21 mouse cellular contexts compared by ENCODE assay signal in genomic region chr10:127437354-127438113, GRCm38 (mm10). TPM values are rescaled to one million over a fixed set of nuclear protein-coding genes. Genes with fewer than 3 reads are reported as not detected.
A peak's percentile ranks its signal among the peaks of the same experiment; 100 is the strongest.
DNase-seq lines count a peak whose midpoint lies in the region; ATAC-seq and TF ChIP-seq lines count a peak whose summit lies in the region.
"Had no signal": no experiment of that assay in that cellular context is flagged by ENCODE, and none has a peak within 500 bp of the region (broad histone marks: within the 10 kb centered on the region; RNA-seq: fewer than 3 reads in every experiment).

No protein-coding gene starts in this region.

- no peak overlapping the region for H3K27ac ChIP-seq in MEL (ENCODE audit: control insufficient read depth, low read depth, low read length)
- no peak overlapping the region for H3K27ac ChIP-seq in liver, embryonic 12.5 days
- H3K27ac ChIP-seq in liver, embryonic 16.5 days (ENCODE audit: low read length) = no peak overlapping the region
- no peak overlapping the region for H3K27ac ChIP-seq in midbrain, embryonic 13.5 days
- H3K27ac ChIP-seq: embryonic facial prominence, embryonic 12.5 days; heart, embryonic 10.5 days; hindbrain, embryonic 13.5 days had no signal

- H3K4me1 ChIP-seq in MEL (ENCODE audit: control insufficient read depth in 1 of 2, insufficient read depth in 2 of 2, low read length in 2 of 2) = peaks cover 12 to 14% of the 10 kb centered on the region in 2 experiments
- H3K4me1 ChIP-seq in liver, embryonic 12.5 days = peaks cover 37% of the 10 kb centered on the region
- peaks cover 3% of the 10 kb centered on the region for H3K4me1 ChIP-seq in liver, embryonic 16.5 days (ENCODE audit: control insufficient read depth, low read depth, low read length)
- H3K4me1 ChIP-seq in midbrain, embryonic 13.5 days (replicated peaks) = no peaks in the 10 kb centered on the region
- H3K4me1 ChIP-seq: embryonic facial prominence, embryonic 12.5 days had no signal

- no peak for TF ChIP-seq EP300 in MEL (IDR thresholded peaks at IDR 0.05; ENCODE audit: low read depth in 1 of 2, low read length in 2 of 2)

- DNase-seq in MEL (ENCODE audit: low read depth, low spot score) = peak; percentile 40
- DNase-seq in cerebellum, adult 9-11 months = no peak
- no peak for DNase-seq in heart, postnatal 4 days
- no peak for DNase-seq in spleen, postnatal 4 days (ENCODE audit: low spot score in 2 of 2)
- DNase-seq: adrenal gland, postnatal 25 days; B cell, adult 2 months; cerebellum, adult 2 months; cerebellum, postnatal 14 days; gastrocnemius, postnatal 10 days; heart, adult 18-20 months; heart, postnatal 10 days had no signal

- H3K79me2 ChIP-seq in MEL (ENCODE audit: control insufficient read depth, insufficient read depth, low read length, poor library complexity) = no peaks in the 10 kb centered on the region

- peak; percentile 80 for ATAC-seq in liver, embryonic 12.5 days
- ATAC-seq in liver, embryonic 16.5 days (ENCODE audit: low read depth) = peak; percentile 65
- no peak for ATAC-seq in midbrain, embryonic 13.5 days
- ATAC-seq: activated CD4-positive, CD25-positive, alpha-beta regulatory T cell, adult 4 months; CD4-positive, CD25-positive, alpha-beta regulatory T cell, adult 4 months; forebrain, embryonic 16.5 days; Patski had no signal

- 43% methylated on average over 5 of the region's 5 CpGs for WGBS in liver, embryonic 12.5 days (ENCODE audit: insufficient replicate concordance)
- WGBS in liver, embryonic 16.5 days (ENCODE audit: insufficient replicate concordance) = 34% methylated on average over 4 of the region's 5 CpGs
- 95% methylated on average over 5 of the region's 5 CpGs for WGBS in midbrain, embryonic 13.5 days

- no peak for TF ChIP-seq POLR2A in MEL (IDR thresholded peaks at IDR 0.05; ENCODE audit: control insufficient read depth in 1 of 2, insufficient read depth in 1 of 2, low read depth in 1 of 2, low read length in 2 of 2, poor library complexity in 1 of 2)

- no peaks in the 10 kb centered on the region for H3K9me3 ChIP-seq in MEL (replicated peaks; ENCODE audit: insufficient read depth, low read length)
- no peaks in the 10 kb centered on the region for H3K9me3 ChIP-seq in liver, embryonic 12.5 days (replicated peaks)
- no peaks in the 10 kb centered on the region for H3K9me3 ChIP-seq in liver, embryonic 16.5 days (replicated peaks; ENCODE audit: control insufficient read depth, low read length)
- no peaks in the 10 kb centered on the region for H3K9me3 ChIP-seq in midbrain, embryonic 13.5 days
- H3K9me3 ChIP-seq: embryonic facial prominence, embryonic 12.5 days; heart, embryonic 10.5 days; hindbrain, embryonic 13.5 days had no signal

- H3K4me2 ChIP-seq in liver, embryonic 12.5 days = no peak overlapping the region
- no peak overlapping the region for H3K4me2 ChIP-seq in liver, embryonic 16.5 days (ENCODE audit: low read depth, low read length)
- H3K4me2 ChIP-seq in midbrain, embryonic 13.5 days (replicated peaks) = no peak overlapping the region
- H3K4me2 ChIP-seq: embryonic facial prominence, embryonic 12.5 days; hindbrain, embryonic 13.5 days had no signal

- TF ChIP-seq RAD21 in MEL (IDR thresholded peaks at IDR 0.05; ENCODE audit: low read depth, low read length) = no peak

- no peak overlapping the region for H3K9ac ChIP-seq in MEL (ENCODE audit: control insufficient read depth, low read depth, low read length, poor library complexity, severe bottlenecking)
- no peak overlapping the region for H3K9ac ChIP-seq in liver, embryonic 12.5 days
- no peak overlapping the region for H3K9ac ChIP-seq in liver, embryonic 16.5 days (ENCODE audit: low read depth, low read length)
- no peak overlapping the region for H3K9ac ChIP-seq in midbrain, embryonic 13.5 days (replicated peaks)
- H3K9ac ChIP-seq: embryonic facial prominence, embryonic 12.5 days; hindbrain, embryonic 13.5 days had no signal

- H3K36me3 ChIP-seq in MEL (ENCODE audit: control insufficient read depth in 1 of 2, insufficient read depth in 2 of 2, low read length in 2 of 2) = peaks cover 5 to 15% of the 10 kb centered on the region in 2 experiments
- H3K36me3 ChIP-seq in liver, embryonic 12.5 days = 0 out of 2 replicates have a peak, but pooled peaks cover 3% of the 10 kb centered on the region
- H3K36me3 ChIP-seq in liver, embryonic 16.5 days (ENCODE audit: control insufficient read depth, insufficient read depth) = no peaks in the 10 kb centered on the region
- H3K36me3 ChIP-seq in midbrain, embryonic 13.5 days = peaks cover 7% of the 10 kb centered on the region; the same call in 1 of the 2 replicates

- no peak for TF ChIP-seq CTCF in MEL (IDR thresholded peaks at IDR 0.05 in 2 of 3, conservative IDR thresholded peaks at IDR 0.05 in 1 of 3; ENCODE audit: control insufficient read depth in 1 of 3, insufficient read depth in 1 of 3, low read depth in 2 of 3, low read length in 3 of 3, poor library complexity in 1 of 3, severe bottlenecking in 1 of 3)

- no peaks in the 10 kb centered on the region for H3K27me3 ChIP-seq in MEL (ENCODE audit: control insufficient read depth in 1 of 2, insufficient read depth in 2 of 2, low read length in 2 of 2)
- H3K27me3 ChIP-seq in liver, embryonic 12.5 days (replicated peaks) = no peaks in the 10 kb centered on the region
- H3K27me3 ChIP-seq in liver, embryonic 16.5 days (ENCODE audit: control insufficient read depth, insufficient read depth, low read depth, low read length) = no peaks in the 10 kb centered on the region
- no peaks in the 10 kb centered on the region for H3K27me3 ChIP-seq in midbrain, embryonic 13.5 days
- H3K27me3 ChIP-seq: embryonic facial prominence, embryonic 12.5 days; hindbrain, embryonic 13.5 days; Patski had no signal

- H3K4me3 ChIP-seq in MEL (ENCODE audit: control insufficient read depth in 1 of 2, insufficient read depth in 1 of 2, low read depth in 2 of 2, low read length in 2 of 2) = no peak overlapping the region
- H3K4me3 ChIP-seq in liver, embryonic 12.5 days = no peak overlapping the region
- no peak overlapping the region for H3K4me3 ChIP-seq in liver, embryonic 16.5 days (ENCODE audit: low read depth, low read length)
- no peak overlapping the region for H3K4me3 ChIP-seq in midbrain, embryonic 13.5 days (replicated peaks)
- H3K4me3 ChIP-seq: embryonic facial prominence, embryonic 12.5 days; heart, embryonic 10.5 days; hindbrain, embryonic 13.5 days had no signal

TF ChIP-seq in MEL, 35 proteins besides CTCF, POLR2A, EP300 and RAD21:
- TF ChIP-seq CHD1 (IDR thresholded peaks at IDR 0.05; ENCODE audit: low read depth, low read length) (no peak), MEF2A (IDR thresholded peaks at IDR 0.05; ENCODE audit: extremely low read depth, insufficient replicate concordance, low read depth, low read length, poor library complexity, severe bottlenecking) (no peak), BHLHE40 (IDR thresholded peaks at IDR 0.05; ENCODE audit: borderline replicate concordance, low read depth, low read length) (no peak), TAL1 (IDR thresholded peaks at IDR 0.05; ENCODE audit: low read length) (no peak), ZNF384 (IDR thresholded peaks at IDR 0.05; ENCODE audit: low read depth, low read length) (peak; percentile 79), ETS1 (IDR thresholded peaks at IDR 0.05; ENCODE audit: low read depth, low read length) (no peak), GATA1 (IDR thresholded peaks at IDR 0.05; ENCODE audit: low read depth, low read length) (no peak), SIN3A (IDR thresholded peaks at IDR 0.05; ENCODE audit: low read length) (no peak), MYB (IDR thresholded peaks at IDR 0.05; ENCODE audit: low read depth, low read length) (no peak)
TF ChIP-seq in MEL: peak in this region for 1.

RNA-seq across cellular contexts. Expression of gene R3hdm2, which starts 57.4 kb away (rescaled TPM):
- 8.0 and 8.2 TPM in 2 replicates for total RNA-seq in MEL (2012; rRNA removed)
- 10 to 100 TPM in 1 of 2 experiments, not detected in 1; 60.6 TPM for polyA plus RNA-seq in MEL (2012; ENCODE audit: insufficient read depth in 1 of 2, insufficient read length in 2 of 2, low read depth in 1 of 2, low replicate concordance in 2 of 2, missing spikeins in 1 of 2)
- polyA plus RNA-seq in liver, embryonic 12.5 days (2016; fragmentation: Nextera tagmentation; extraction: Ambion mirVana) = 16.7 and 19.0 TPM in 2 replicates
- 10.2 and 13.3 TPM in 2 replicates for polyA plus RNA-seq in liver, embryonic 16.5 days (2015; fragmentation: Nextera tagmentation; extraction: Ambion mirVana)
- 100 to 1,000 TPM; 115 to 116 TPM for total RNA-seq in heart, postnatal 4 days (2021)
- 35.0 and 36.1 TPM in 2 replicates for polyA plus RNA-seq in midbrain, embryonic 13.5 days (2015; fragmentation: Nextera tagmentation; extraction: Ambion mirVana)
